Mouse (Mus musculus): ENCODE data around the gene Cacnb4. TPM values are rescaled to one million over a fixed set of nuclear protein-coding genes. Genes with fewer than 3 reads are reported as not detected.

The Cacnb4 gene
- polyA plus RNA-seq, 1 experiment from 2014 or later = 2.8 TPM

DNA sequence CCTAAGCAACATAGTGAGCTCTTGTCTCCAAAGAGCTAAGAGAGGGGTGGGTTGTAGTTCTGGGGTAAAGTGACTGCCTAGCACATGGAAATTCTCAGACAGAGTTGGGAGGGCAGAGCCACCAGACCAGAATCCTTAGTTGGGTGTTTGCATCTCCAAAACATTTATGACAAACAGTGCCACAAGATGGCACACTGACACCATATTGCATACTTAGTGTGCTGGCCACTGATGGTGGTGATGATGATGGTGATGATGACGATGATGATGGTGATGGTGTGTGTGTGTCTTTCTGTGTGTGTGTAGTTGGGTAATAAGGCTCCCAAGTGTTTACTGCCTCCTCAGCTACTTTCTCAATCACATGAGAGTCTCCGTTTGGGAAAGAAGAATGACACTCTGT, 54.0 kb downstream of the Cacnb4 start:
- WGBS = 77% methylated on average over 2 of the region's 2 CpGs

DNA sequence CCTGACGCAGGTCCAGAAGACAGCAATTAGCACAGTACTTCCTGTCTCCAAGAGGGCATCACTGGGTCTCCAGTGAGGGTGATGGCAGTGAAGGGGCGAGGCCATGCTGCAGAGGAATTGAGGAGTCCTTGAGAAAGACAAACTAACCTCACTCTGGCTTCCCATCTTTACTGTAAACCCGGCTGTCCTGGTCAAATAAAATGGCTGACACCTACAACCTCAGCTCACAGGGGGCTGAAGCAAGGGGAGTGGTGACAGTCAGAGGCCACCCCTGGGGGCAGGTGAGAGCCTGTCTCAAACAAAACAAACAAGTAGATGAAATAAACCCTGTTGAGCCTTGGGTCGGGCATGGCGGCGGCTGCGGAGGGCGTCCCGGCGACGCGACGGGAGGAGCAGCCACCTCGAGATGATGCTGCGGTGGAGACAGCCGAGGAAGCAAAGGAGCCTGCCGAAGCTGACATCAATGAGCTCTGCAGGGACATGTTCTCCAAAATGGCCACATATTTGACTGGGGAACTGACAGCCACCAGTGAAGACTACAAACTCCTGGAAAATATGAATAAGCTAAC, 57.1 kb downstream of the Cacnb4 start:
- H3K9me3 ChIP-seq (ENCODE audit: control insufficient read depth, low read length) = no peaks in the 10 kb centered on the region
- WGBS = 72% methylated on average over 17 of the region's 17 CpGs
- H3K36me3 ChIP-seq (ENCODE audit: control insufficient read depth, insufficient read depth, low read length) = no peaks in the 10 kb centered on the region
- ATAC-seq (ENCODE audit: low FRiP score) = no peak
- no peaks in the 10 kb centered on the region for H3K27me3 ChIP-seq (ENCODE audit: control insufficient read depth, insufficient read depth, low read length)
- no peak for DNase-seq (ENCODE audit: low spot score, missing footprints)
- H3K27ac ChIP-seq (ENCODE audit: low read depth, low read length) = no peak overlapping the region
- no peaks in the 10 kb centered on the region for H3K4me1 ChIP-seq (ENCODE audit: control insufficient read depth, insufficient read depth, low read length)
- no peak overlapping the region for H3K4me2 ChIP-seq
- no peak overlapping the region for H3K4me3 ChIP-seq (ENCODE audit: low read depth, low read length)
- no peak overlapping the region for H3K9ac ChIP-seq (ENCODE audit: low read length)

More for the DNA sequence above, 54.0 kb downstream of the Cacnb4 start:
- Histone ChIP-seq H3K4me3 (ENCODE audit: low read depth, low read length) (no peak overlapping the region), H3K27me3 (ENCODE audit: control insufficient read depth, insufficient read depth, low read length) (no peaks in the 10 kb centered on the region), H3K36me3 (ENCODE audit: control insufficient read depth, insufficient read depth, low read length) (no peaks in the 10 kb centered on the region), H3K9ac (ENCODE audit: low read length) (no peak overlapping the region), H3K27ac (ENCODE audit: low read depth, low read length) (no peak overlapping the region), H3K9me3 (ENCODE audit: control insufficient read depth, low read length) (no peaks in the 10 kb centered on the region), H3K4me2 (no peak overlapping the region), H3K4me1 (ENCODE audit: control insufficient read depth, insufficient read depth, low read length) (no peaks in the 10 kb centered on the region)
- DNase-seq (ENCODE audit: low spot score, missing footprints) (no peak), ATAC-seq (ENCODE audit: low FRiP score) (no peak)

DNA sequence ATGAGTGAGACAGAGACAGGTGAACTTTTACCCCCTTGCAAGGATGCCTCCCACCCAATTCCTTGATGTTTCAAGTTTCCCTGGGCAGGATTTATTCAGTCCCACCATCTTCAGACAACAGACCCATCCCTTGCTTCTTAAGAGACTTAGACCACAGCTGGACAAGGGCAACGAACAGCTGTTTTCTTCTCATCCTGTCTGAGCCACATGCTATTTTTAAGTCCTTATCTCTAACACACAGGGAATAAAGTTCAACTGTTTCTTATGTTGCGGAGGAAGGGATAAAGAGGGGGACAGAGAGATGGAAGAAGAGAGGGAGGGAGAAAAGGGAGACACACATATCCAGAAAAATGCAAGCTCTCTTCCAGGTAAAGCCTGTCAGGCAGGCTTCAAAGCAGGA, 57.8 kb downstream of the Cacnb4 start:
- no peaks in the 10 kb centered on the region for H3K9me3 ChIP-seq (ENCODE audit: control insufficient read depth, low read length)
- H3K4me3 ChIP-seq (ENCODE audit: low read depth, low read length) = no peak overlapping the region
- no peak for ATAC-seq (ENCODE audit: low FRiP score)
- H3K9ac ChIP-seq (ENCODE audit: low read length) = no peak overlapping the region
- DNase-seq (ENCODE audit: low spot score, missing footprints) = no peak
- WGBS = 87% methylated on average over 2 of the region's 2 CpGs
- no peak overlapping the region for H3K27ac ChIP-seq (ENCODE audit: low read depth, low read length)
- no peaks in the 10 kb centered on the region for H3K27me3 ChIP-seq (ENCODE audit: control insufficient read depth, insufficient read depth, low read length)
- no peak overlapping the region for H3K4me2 ChIP-seq
- H3K4me1 ChIP-seq (ENCODE audit: control insufficient read depth, insufficient read depth, low read length) = no peaks in the 10 kb centered on the region
- no peaks in the 10 kb centered on the region for H3K36me3 ChIP-seq (ENCODE audit: control insufficient read depth, insufficient read depth, low read length)

DNA sequence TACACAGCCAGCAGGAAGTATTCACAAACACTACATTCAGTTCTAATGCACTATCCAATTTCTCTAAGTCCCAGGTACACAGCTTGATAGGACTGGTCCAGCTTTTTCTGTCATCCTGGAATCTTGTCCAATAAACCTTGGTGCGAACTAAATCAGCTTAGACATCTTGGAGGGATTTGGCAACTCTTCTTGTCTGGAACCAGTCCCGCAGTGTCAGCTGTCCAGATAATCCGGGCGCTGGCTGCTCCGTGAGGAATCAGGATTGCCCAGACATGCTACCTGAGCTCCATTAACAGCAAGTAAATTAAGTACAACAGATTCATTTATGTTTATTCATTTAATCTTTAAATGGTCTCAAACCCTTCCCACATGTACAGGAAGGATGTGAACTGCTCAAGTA, 61.2 kb downstream of the Cacnb4 start:
- no peak overlapping the region for H3K9ac ChIP-seq (ENCODE audit: low read length)
- no peak overlapping the region for H3K4me2 ChIP-seq
- no peaks in the 10 kb centered on the region for H3K4me1 ChIP-seq (ENCODE audit: control insufficient read depth, insufficient read depth, low read length)
- no peaks in the 10 kb centered on the region for H3K27me3 ChIP-seq (ENCODE audit: control insufficient read depth, insufficient read depth, low read length)
- DNase-seq (ENCODE audit: low spot score, missing footprints) (no peak), ATAC-seq (ENCODE audit: low FRiP score) (no peak)
- H3K27ac ChIP-seq (ENCODE audit: low read depth, low read length) = no peak overlapping the region
- H3K9me3 ChIP-seq (ENCODE audit: control insufficient read depth, low read length) = no peaks in the 10 kb centered on the region
- WGBS = 83% methylated on average over 5 of the region's 5 CpGs
- H3K4me3 ChIP-seq (ENCODE audit: low read depth, low read length) = no peak overlapping the region
- no peaks in the 10 kb centered on the region for H3K36me3 ChIP-seq (ENCODE audit: control insufficient read depth, insufficient read depth, low read length)

DNA sequence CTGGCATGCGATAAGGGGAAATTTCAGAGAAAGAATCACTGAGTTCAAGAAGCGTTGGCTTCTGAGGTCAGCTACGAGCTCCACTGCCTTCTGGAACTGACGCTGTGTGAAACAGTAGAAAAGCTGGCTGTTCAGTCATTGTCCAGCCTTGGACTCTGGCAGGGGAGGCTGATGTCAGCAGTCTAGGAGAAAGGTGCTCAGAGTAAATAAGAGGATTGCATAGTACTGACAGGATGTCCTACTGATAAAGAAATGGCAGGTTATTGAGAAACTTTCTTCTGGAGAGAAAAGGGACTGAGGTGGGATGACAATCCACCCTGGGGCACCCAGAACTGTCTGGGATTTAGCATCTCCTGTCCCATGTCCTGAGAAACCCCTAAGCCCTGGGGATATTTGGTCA, 62.7 kb downstream of the Cacnb4 start:
- no peak for ATAC-seq (ENCODE audit: low FRiP score)
- H3K9me3 ChIP-seq (ENCODE audit: control insufficient read depth, low read length) = no peaks in the 10 kb centered on the region
- H3K36me3 ChIP-seq (ENCODE audit: control insufficient read depth, insufficient read depth, low read length) = no peaks in the 10 kb centered on the region
- H3K4me3 ChIP-seq (ENCODE audit: low read depth, low read length) = no peak overlapping the region
- H3K27ac ChIP-seq (ENCODE audit: low read depth, low read length) = no peak overlapping the region
- no peak for DNase-seq (ENCODE audit: low spot score, missing footprints)
- no peak overlapping the region for H3K9ac ChIP-seq (ENCODE audit: low read length)
- H3K4me2 ChIP-seq = no peak overlapping the region
- WGBS = 84% methylated on average over 4 of the region's 4 CpGs
- H3K4me1 ChIP-seq (ENCODE audit: control insufficient read depth, insufficient read depth, low read length) = no peaks in the 10 kb centered on the region
- no peaks in the 10 kb centered on the region for H3K27me3 ChIP-seq (ENCODE audit: control insufficient read depth, insufficient read depth, low read length)

DNA sequence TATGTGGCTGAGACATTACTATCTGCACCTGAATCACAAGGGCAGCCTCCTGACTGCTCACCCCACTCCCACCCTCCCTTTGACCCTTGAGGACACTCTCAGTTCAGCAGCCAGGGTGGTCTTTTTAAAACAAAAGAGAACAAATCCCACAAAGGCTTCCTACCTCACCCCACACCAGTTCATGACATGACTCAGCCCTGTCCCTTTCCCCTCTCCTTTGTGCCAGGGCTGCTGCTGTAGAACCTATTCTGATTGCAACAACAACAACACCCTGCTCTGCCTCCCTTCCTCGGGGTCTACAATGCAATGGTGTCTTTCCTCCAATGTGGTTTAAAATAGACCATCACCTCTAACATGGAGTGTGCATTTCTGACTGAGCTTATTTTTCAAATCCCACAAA, 67.1 kb downstream of the Cacnb4 start:
- 44% methylated on average over 1 of the region's 1 CpGs for WGBS

DNA sequence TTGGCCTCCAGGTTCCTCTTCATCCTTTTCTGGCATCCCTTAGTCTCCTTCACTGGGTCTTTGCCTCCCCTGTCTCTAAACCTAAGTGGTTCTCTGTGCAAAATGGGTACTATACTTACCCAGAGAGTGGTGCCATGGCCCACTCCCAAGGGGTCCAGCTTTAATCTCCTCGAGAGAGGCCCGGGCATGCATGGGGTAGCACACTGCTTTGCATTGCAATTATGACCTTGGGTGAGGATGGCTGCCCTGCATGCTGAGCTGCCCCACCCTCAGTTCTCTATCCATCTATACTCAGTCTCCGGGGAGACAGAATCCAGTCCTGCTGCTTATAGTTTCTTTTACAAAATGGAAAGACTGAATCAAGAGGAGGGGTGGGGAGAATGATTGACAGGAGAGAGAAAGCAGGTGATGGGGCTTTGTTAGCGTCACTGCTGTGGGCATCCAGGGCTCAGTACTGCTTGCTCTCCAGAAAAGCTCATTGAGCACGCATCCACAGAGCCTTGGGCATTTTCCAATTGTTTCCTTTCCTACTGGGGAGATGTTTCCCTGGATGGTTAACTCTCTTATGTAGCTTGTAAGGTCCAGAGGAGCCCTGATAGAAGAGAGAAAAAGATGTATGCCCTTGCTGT, 68.7 kb downstream of the Cacnb4 start:
- 58% methylated on average over 5 of the region's 5 CpGs for WGBS
- no peaks in the 10 kb centered on the region for H3K4me1 ChIP-seq (ENCODE audit: control insufficient read depth, insufficient read depth, low read length)
- H3K27ac ChIP-seq (ENCODE audit: low read depth, low read length) = no peak overlapping the region
- H3K9me3 ChIP-seq (ENCODE audit: control insufficient read depth, low read length) = no peaks in the 10 kb centered on the region
- H3K9ac ChIP-seq (ENCODE audit: low read length) = no peak overlapping the region
- H3K36me3 ChIP-seq (ENCODE audit: control insufficient read depth, insufficient read depth, low read length) = no peaks in the 10 kb centered on the region
- H3K4me2 ChIP-seq = no peak overlapping the region
- DNase-seq (ENCODE audit: low spot score, missing footprints) (no peak), ATAC-seq (ENCODE audit: low FRiP score) (0 out of 2 replicates have a peak, but pooled peaks have one; percentile 44)
- no peaks in the 10 kb centered on the region for H3K27me3 ChIP-seq (ENCODE audit: control insufficient read depth, insufficient read depth, low read length)
- H3K4me3 ChIP-seq (ENCODE audit: low read depth, low read length) = no peak overlapping the region

More for the DNA sequence above, 67.1 kb downstream of the Cacnb4 start:
- H3K4me1 ChIP-seq (ENCODE audit: control insufficient read depth, insufficient read depth, low read length) = no peaks in the 10 kb centered on the region
- no peaks in the 10 kb centered on the region for H3K9me3 ChIP-seq (ENCODE audit: control insufficient read depth, low read length)
- no peak overlapping the region for H3K4me2 ChIP-seq
- H3K36me3 ChIP-seq (ENCODE audit: control insufficient read depth, insufficient read depth, low read length) = no peaks in the 10 kb centered on the region
- no peak for DNase-seq (ENCODE audit: low spot score, missing footprints)
- H3K9ac ChIP-seq (ENCODE audit: low read length) = no peak overlapping the region
- H3K27ac ChIP-seq (ENCODE audit: low read depth, low read length) = no peak overlapping the region
- no peaks in the 10 kb centered on the region for H3K27me3 ChIP-seq (ENCODE audit: control insufficient read depth, insufficient read depth, low read length)
- ATAC-seq (ENCODE audit: low FRiP score) = no peak
- no peak overlapping the region for H3K4me3 ChIP-seq (ENCODE audit: low read depth, low read length)

DNA sequence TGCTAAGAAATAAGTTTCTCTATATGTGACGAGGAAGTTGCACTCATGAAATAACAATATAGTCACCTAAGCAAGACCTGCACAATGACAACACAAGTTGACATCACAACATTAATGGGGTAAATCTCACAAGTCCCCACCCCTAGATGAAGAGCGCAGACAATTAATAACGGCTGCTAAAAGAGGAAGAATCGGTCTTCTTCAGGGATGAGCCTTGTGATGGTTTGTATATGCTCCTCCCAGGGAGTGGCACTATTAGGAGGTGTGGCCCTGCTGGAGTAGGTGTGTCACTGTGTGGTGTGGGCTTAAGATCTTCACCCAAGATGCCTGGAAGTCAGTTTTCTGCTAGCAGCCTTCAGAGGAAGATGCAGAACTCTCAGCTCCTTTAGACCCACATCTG, 70.3 kb downstream of the Cacnb4 start:
- no peak overlapping the region for H3K9ac ChIP-seq (ENCODE audit: low read length)
- H3K9me3 ChIP-seq (ENCODE audit: control insufficient read depth, low read length) = no peaks in the 10 kb centered on the region
- no peaks in the 10 kb centered on the region for H3K4me1 ChIP-seq (ENCODE audit: control insufficient read depth, insufficient read depth, low read length)
- no peaks in the 10 kb centered on the region for H3K36me3 ChIP-seq (ENCODE audit: control insufficient read depth, insufficient read depth, low read length)
- no peak overlapping the region for H3K4me3 ChIP-seq (ENCODE audit: low read depth, low read length)
- DNase-seq (ENCODE audit: low spot score, missing footprints) = no peak
- 89% methylated on average over 4 of the region's 4 CpGs for WGBS
- H3K27ac ChIP-seq (ENCODE audit: low read depth, low read length) = no peak overlapping the region
- no peak for ATAC-seq (ENCODE audit: low FRiP score)
- no peak overlapping the region for H3K4me2 ChIP-seq
- no peaks in the 10 kb centered on the region for H3K27me3 ChIP-seq (ENCODE audit: control insufficient read depth, insufficient read depth, low read length)

DNA sequence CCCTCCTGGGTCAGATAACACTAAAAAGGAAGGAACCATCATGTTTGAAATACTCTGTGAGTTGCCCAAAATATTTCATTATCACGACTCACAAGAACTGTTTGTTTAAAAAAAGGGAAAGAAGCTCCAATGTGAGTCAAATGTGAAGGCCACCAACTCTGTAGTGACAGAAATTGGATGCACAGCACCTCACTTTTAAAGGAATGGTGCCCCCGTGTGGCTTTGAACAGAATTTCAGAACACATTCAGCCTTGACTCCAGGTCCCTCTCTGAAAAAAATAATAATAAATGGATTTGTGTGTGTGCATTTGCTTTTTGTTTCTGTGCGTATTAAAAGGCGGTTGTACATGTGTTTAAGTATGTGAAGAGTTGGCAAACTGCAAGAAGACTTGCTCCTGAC, 71.3 kb downstream of the Cacnb4 start:
- Histone ChIP-seq H3K36me3 (ENCODE audit: control insufficient read depth, insufficient read depth, low read length) (no peaks in the 10 kb centered on the region), H3K9ac (ENCODE audit: low read length) (no peak overlapping the region), H3K27ac (ENCODE audit: low read depth, low read length) (no peak overlapping the region), H3K4me2 (no peak overlapping the region), H3K4me1 (ENCODE audit: control insufficient read depth, insufficient read depth, low read length) (no peaks in the 10 kb centered on the region), H3K27me3 (ENCODE audit: control insufficient read depth, insufficient read depth, low read length) (no peaks in the 10 kb centered on the region), H3K4me3 (ENCODE audit: low read depth, low read length) (no peak overlapping the region), H3K9me3 (ENCODE audit: control insufficient read depth, low read length) (no peaks in the 10 kb centered on the region)
- 22% methylated on average over 4 of the region's 4 CpGs for WGBS
- DNase-seq (ENCODE audit: low spot score, missing footprints) (peak; percentile 94), ATAC-seq (ENCODE audit: low FRiP score) (no peak)
